ENCODE assay signal across 15 mouse cellular contexts in the genomic region with DNA sequence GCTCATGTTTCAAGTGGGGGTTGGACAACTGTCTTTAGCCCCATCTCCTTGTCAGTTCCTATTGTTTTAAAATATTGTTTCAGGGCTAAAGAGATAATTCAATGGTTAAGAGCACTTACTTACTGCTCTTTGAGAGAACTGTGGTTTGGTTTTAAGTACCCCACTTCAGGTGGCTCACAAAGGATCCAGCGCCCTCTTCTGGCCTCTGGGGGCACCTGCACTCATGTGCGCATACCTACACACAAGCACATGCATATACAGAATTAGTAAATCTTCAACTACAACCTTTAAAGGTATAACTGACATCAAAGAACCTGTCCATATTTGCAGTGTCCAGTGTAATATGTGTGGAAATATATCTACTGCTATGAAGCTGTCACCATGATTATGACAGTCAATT.
DNase-seq lines count a peak whose midpoint lies in the region; ATAC-seq and TF ChIP-seq lines count a peak whose summit lies in the region.
"Had no signal": no experiment of that assay in that cellular context is flagged by ENCODE, and none has a peak within 500 bp of the region (broad histone marks: within the 10 kb centered on the region; RNA-seq: fewer than 3 reads in every experiment).

No protein-coding gene starts in this region.

- H3K79me2 ChIP-seq in MEL (ENCODE audit: control insufficient read depth, insufficient read depth, low read length, poor library complexity) = no peaks in the 10 kb centered on the region

- TF ChIP-seq RAD21 in MEL (IDR thresholded peaks at IDR 0.05; ENCODE audit: low read depth, low read length) = peak; percentile 41

- H3K36me3 ChIP-seq in heart, embryonic 15.5 days = no peaks in the 10 kb centered on the region
- no peaks in the 10 kb centered on the region for H3K36me3 ChIP-seq in lung, postnatal 0 days (ENCODE audit: insufficient read depth, low read length)
- H3K36me3 ChIP-seq in MEL (ENCODE audit: control insufficient read depth in 1 of 2, insufficient read depth in 2 of 2, low read length in 2 of 2) = 0 out of 4 replicates have a peak, but pooled peaks cover 0 to 4% of the 10 kb centered on the region in 2 experiments
- no peaks in the 10 kb centered on the region for H3K36me3 ChIP-seq in stomach, postnatal 0 days (ENCODE audit: control insufficient read depth, insufficient read depth, low read length)
- H3K36me3 ChIP-seq: intestine, embryonic 15.5 days; neural tube, embryonic 15.5 days had no signal

- WGBS in heart, embryonic 15.5 days = 77% methylated on average over 2 of the region's 2 CpGs
- WGBS in lung, postnatal 0 days = 83% methylated on average over 2 of the region's 2 CpGs
- 88% methylated on average over 2 of the region's 2 CpGs for WGBS in lung, adult 2 months
- 83% methylated on average over 2 of the region's 2 CpGs for whole genome bisulfite sequencing in stomach, postnatal 0 days

- H3K9me3 ChIP-seq in heart, embryonic 15.5 days (replicated peaks) = no peaks in the 10 kb centered on the region
- H3K9me3 ChIP-seq in lung, postnatal 0 days (ENCODE audit: low read length) = no peaks in the 10 kb centered on the region
- no peaks in the 10 kb centered on the region for H3K9me3 ChIP-seq in MEL (replicated peaks; ENCODE audit: insufficient read depth, low read length)
- no peaks in the 10 kb centered on the region for H3K9me3 ChIP-seq in stomach, postnatal 0 days (ENCODE audit: control insufficient read depth, low read length)
- H3K9me3 ChIP-seq: hindbrain, embryonic 10.5 days; intestine, embryonic 15.5 days; neural tube, embryonic 15.5 days had no signal

- H3K9ac ChIP-seq in heart, embryonic 15.5 days = no peak overlapping the region
- H3K9ac ChIP-seq in lung, postnatal 0 days (replicated peaks; ENCODE audit: low read depth) = no peak overlapping the region
- no peak overlapping the region for H3K9ac ChIP-seq in MEL (ENCODE audit: control insufficient read depth, low read depth, low read length, poor library complexity, severe bottlenecking)
- no peak overlapping the region for H3K9ac ChIP-seq in stomach, postnatal 0 days (ENCODE audit: low read length)
- H3K9ac ChIP-seq: intestine, embryonic 15.5 days; limb, embryonic 13.5 days; neural tube, embryonic 15.5 days had no signal

- ATAC-seq in heart, embryonic 15.5 days (replicated peaks; ENCODE audit: insufficient number of reproducible peaks, insufficient read depth, low FRiP score, low read depth) = no peak
- no peak for ATAC-seq in lung, postnatal 0 days
- no peak for ATAC-seq in stomach, postnatal 0 days (ENCODE audit: low FRiP score, low TSS enrichment)
- ATAC-seq: activated CD4-positive, CD25-positive, alpha-beta regulatory T cell, adult 4 months; intestine, embryonic 15.5 days had no signal

- TF ChIP-seq CTCF in lung, postnatal 0 days (IDR thresholded peaks at IDR 0.05) = peak; percentile 30; the same call in 1 of the 2 replicates
- no peak for TF ChIP-seq CTCF in lung, adult 2 months (IDR thresholded peaks at IDR 0.05; ENCODE audit: insufficient read depth, low read length)
- TF ChIP-seq CTCF in MEL (IDR thresholded peaks at IDR 0.05 in 2 of 3, conservative IDR thresholded peaks at IDR 0.05 in 1 of 3; ENCODE audit: control insufficient read depth in 1 of 3, insufficient read depth in 1 of 3, low read depth in 2 of 3, low read length in 3 of 3, poor library complexity in 1 of 3, severe bottlenecking in 1 of 3) = peak; percentile 37 to 55 (median 45)
- peak; percentile 44 for TF ChIP-seq CTCF in stomach, postnatal 0 days (IDR thresholded peaks at IDR 0.05; ENCODE audit: low read depth)

- no peak overlapping the region for H3K4me2 ChIP-seq in heart, embryonic 15.5 days
- no peak overlapping the region for H3K4me2 ChIP-seq in lung, postnatal 0 days (replicated peaks; ENCODE audit: low read depth, low read length)
- H3K4me2 ChIP-seq in stomach, postnatal 0 days (replicated peaks; ENCODE audit: low read depth) = no peak overlapping the region
- H3K4me2 ChIP-seq: intestine, embryonic 15.5 days; limb, embryonic 13.5 days; neural tube, embryonic 15.5 days had no signal

- TF ChIP-seq EP300 in lung, postnatal 0 days (IDR thresholded peaks at IDR 0.05) = no peak
- TF ChIP-seq EP300 in MEL (IDR thresholded peaks at IDR 0.05; ENCODE audit: low read depth in 1 of 2, low read length in 2 of 2) = no peak
- no peak for TF ChIP-seq EP300 in stomach, postnatal 0 days (optimal IDR thresholded peaks at IDR 0.05)

- no peak overlapping the region for H3K4me3 ChIP-seq in heart, embryonic 15.5 days
- H3K4me3 ChIP-seq in lung, postnatal 0 days (ENCODE audit: low read depth, low read length) = no peak overlapping the region
- no peak overlapping the region for H3K4me3 ChIP-seq in lung, adult 2 months (replicated peaks; ENCODE audit: extremely low read depth, low read depth, low read length)
- no peak overlapping the region for H3K4me3 ChIP-seq in MEL (ENCODE audit: control insufficient read depth in 1 of 2, insufficient read depth in 1 of 2, low read depth in 2 of 2, low read length in 2 of 2)
- no peak overlapping the region for H3K4me3 ChIP-seq in stomach, postnatal 0 days (ENCODE audit: low read depth, low read length)
- H3K4me3 ChIP-seq: hindbrain, embryonic 10.5 days; intestine, embryonic 15.5 days; limb, embryonic 13.5 days; neural tube, embryonic 15.5 days had no signal

- peaks cover 35% of the 10 kb centered on the region for H3K4me1 ChIP-seq in heart, embryonic 15.5 days (replicated peaks)
- H3K4me1 ChIP-seq in lung, postnatal 0 days (ENCODE audit: insufficient read depth, low read depth, low read length) = peaks cover 15% of the 10 kb centered on the region; the same call in 1 of the 2 replicates
- peaks cover 7% of the 10 kb centered on the region for H3K4me1 ChIP-seq in lung, adult 2 months (ENCODE audit: control insufficient read depth, insufficient read depth, low read length)
- peaks cover 0 to 4% of the 10 kb centered on the region in 2 experiments; a peak in 2 of 4 replicates for H3K4me1 ChIP-seq in MEL (ENCODE audit: control insufficient read depth in 1 of 2, insufficient read depth in 2 of 2, low read length in 2 of 2)
- H3K4me1 ChIP-seq in stomach, postnatal 0 days (replicated peaks; ENCODE audit: control insufficient read depth, insufficient read depth) = peaks cover 16% of the 10 kb centered on the region

- DNase-seq in heart, adult 18-20 months = no peak
- no peak for DNase-seq in lung, postnatal 0 days (ENCODE audit: low spot score)
- no peak for DNase-seq in lung, adult 2 months
- peak; percentile 34 for DNase-seq in MEL (ENCODE audit: low read depth, low spot score)
- no peak for DNase-seq in stomach, postnatal 0 days (ENCODE audit: low spot score)
- no peak for DNase-seq in ovary, postnatal 36 days (ENCODE audit: low spot score)
- DNase-seq: cerebellum, adult 11 months; embryo, embryonic 11 days; thymus, adult 18-20 months had no signal

- H3K27ac ChIP-seq in heart, embryonic 15.5 days = peak overlapping the region; percentile 54
- no peak overlapping the region for H3K27ac ChIP-seq in lung, postnatal 0 days (ENCODE audit: low read length)
- H3K27ac ChIP-seq in MEL (ENCODE audit: control insufficient read depth, low read depth, low read length) = no peak overlapping the region
- H3K27ac ChIP-seq in stomach, postnatal 0 days (replicated peaks) = no peak overlapping the region
- H3K27ac ChIP-seq: intestine, embryonic 15.5 days; limb, embryonic 13.5 days; neural tube, embryonic 15.5 days had no signal

- no peaks in the 10 kb centered on the region for H3K27me3 ChIP-seq in heart, embryonic 15.5 days
- H3K27me3 ChIP-seq in lung, postnatal 0 days (replicated peaks; ENCODE audit: insufficient read depth, low read length) = no peaks in the 10 kb centered on the region
- H3K27me3 ChIP-seq in MEL (ENCODE audit: control insufficient read depth in 1 of 2, insufficient read depth in 2 of 2, low read length in 2 of 2) = no peaks in the 10 kb centered on the region
- no peaks in the 10 kb centered on the region for H3K27me3 ChIP-seq in stomach, postnatal 0 days (ENCODE audit: control insufficient read depth, insufficient read depth, low read length)
- H3K27me3 ChIP-seq: intestine, embryonic 15.5 days; limb, embryonic 13.5 days; neural tube, embryonic 15.5 days had no signal

- no peak for TF ChIP-seq POLR2A in lung, adult 2 months (IDR thresholded peaks at IDR 0.05; ENCODE audit: borderline replicate concordance, extremely low read depth, low read depth, low read length)
- no peak for TF ChIP-seq POLR2A in MEL (IDR thresholded peaks at IDR 0.05; ENCODE audit: control insufficient read depth in 1 of 2, insufficient read depth in 1 of 2, low read depth in 1 of 2, low read length in 2 of 2, poor library complexity in 1 of 2)

TF ChIP-seq in MEL, 35 proteins besides CTCF, POLR2A, EP300 and RAD21:
- TF ChIP-seq ZC3H11A (IDR thresholded peaks at IDR 0.05; ENCODE audit: low read depth, low read length) (peak; percentile 28; the same call in 1 of the 2 replicates), TCF12 (IDR thresholded peaks at IDR 0.05; ENCODE audit: low read depth, low read length) (no peak), KAT2A (conservative IDR thresholded peaks at IDR 0.05; ENCODE audit: low read depth, low read length) (no peak), SIN3A (IDR thresholded peaks at IDR 0.05; ENCODE audit: low read length) (no peak), GATA1 (IDR thresholded peaks at IDR 0.05; ENCODE audit: low read depth, low read length) (no peak), USF2 (IDR thresholded peaks at IDR 0.05; ENCODE audit: borderline replicate concordance in 1 of 2, insufficient read depth in 1 of 2, low read depth in 1 of 2, low read length in 2 of 2) (no peak), SMC3 (IDR thresholded peaks at IDR 0.05; ENCODE audit: low read depth, low read length) (peak; percentile 36; the same call in 1 of the 2 replicates)
